Mouse (Mus musculus) CH12.LX (cell line): ENCODE data around the gene Olfr1339. TPM values are rescaled to one million over a fixed set of nuclear protein-coding genes. Genes with fewer than 3 reads are reported as not detected.

Experiments
- DNase-seq: peaks from one replicate; pipeline ENCODE4 v3.0.0-alpha.2; 2013; ENCODE audit errors: extremely low read depth
- H3K27ac ChIP-seq: 2 replicates; pipeline ENCODE4 v1.5.1; 2012; ENCODE audit warnings: low read depth, mild to moderate bottlenecking, control low read depth, moderate library complexity; ENCODE audit not compliant: insufficient read depth
- H3K27me3 ChIP-seq: replicated peaks from 2 replicates; pipeline ENCODE3; 2012; ENCODE audit warnings: inconsistent platforms
- H3K36me3 ChIP-seq, 2 experiments: replicated peaks in 1 of 2; 2 replicates each; pipeline versions ENCODE3 to v1.6.1; 2012; ENCODE audit warnings: inconsistent platforms in 1 of 2, low read length in 1 of 2, mild to moderate bottlenecking in 1 of 2, mixed read lengths in 1 of 2, moderate library complexity in 1 of 2; ENCODE audit not compliant: control insufficient read depth in 1 of 2, insufficient read depth in 1 of 2
- H3K4me1 ChIP-seq, 2 experiments: 2 replicates each; pipeline ENCODE4 v1.6.1; 2012; ENCODE audit warnings: inconsistent platforms in 1 of 2, moderate library complexity in 1 of 2; ENCODE audit not compliant: insufficient read depth in 2 of 2, control insufficient read depth in 1 of 2
- H3K4me2 ChIP-seq: 2 replicates; pipeline ENCODE4 v1.6.1; 2012; ENCODE audit warnings: low read depth, mild to moderate bottlenecking, control low read depth; ENCODE audit not compliant: poor library complexity, insufficient read depth, severe bottlenecking
- H3K4me3 ChIP-seq, 3 experiments: fragments of 150-350 bp in 1 of 3; sonication (generic) in 1 of 3; replicated peaks in 1 of 3; 2 replicates each; pipeline versions ENCODE3 to v1.5.1; 2011 to 2012; ENCODE audit warnings: low read depth in 2 of 3, low read length in 2 of 3, mild to moderate bottlenecking in 2 of 3, moderate library complexity in 2 of 3, control low read depth in 1 of 3, improper control_type of control experiment in 1 of 3, inconsistent platforms in 1 of 3, mixed read lengths in 1 of 3; ENCODE audit not compliant: poor library complexity in 1 of 3
- H3K79me2 ChIP-seq: replicated peaks from 2 replicates; pipeline ENCODE4 v1.6.1; 2012; ENCODE audit warnings: mild to moderate bottlenecking, moderate library complexity; ENCODE audit not compliant: control insufficient read depth, poor library complexity, insufficient read depth, severe bottlenecking; ENCODE audit errors: extremely low read depth
- H3K9ac ChIP-seq: 2 replicates; pipeline ENCODE4 v1.6.1; 2012; ENCODE audit warnings: low read depth, mild to moderate bottlenecking, control low read depth, moderate library complexity; ENCODE audit not compliant: insufficient read depth
- H3K9me3 ChIP-seq: replicated peaks from 2 replicates; pipeline ENCODE3; 2012; ENCODE audit warnings: low read length, inconsistent platforms, mixed read lengths
- BHLHE40 ChIP-seq: IDR thresholded peaks from 2 replicates; pipeline ENCODE4 v1.6.1; 2011; ENCODE audit warnings: mild to moderate bottlenecking, low read depth, low read length, improper control_type of control experiment
- CTCF ChIP-seq, 2 experiments: IDR thresholded peaks in 1 of 2; conservative IDR thresholded peaks in 1 of 2; 2 replicates each; pipeline ENCODE4 v1.5.1; 2011 to 2012; ENCODE audit warnings: low read depth in 2 of 2, low read length in 2 of 2, improper control_type of control experiment in 1 of 2, inconsistent platforms in 1 of 2, mild to moderate bottlenecking in 1 of 2, moderate library complexity in 1 of 2
- ELF1 ChIP-seq: IDR thresholded peaks from 2 replicates; pipeline ENCODE4 v1.6.1; 2014; ENCODE audit warnings: low read depth, mild to moderate bottlenecking, inconsistent platforms, low read length, improper control_type of control experiment
- EP300 ChIP-seq: IDR thresholded peaks from 2 replicates; pipeline ENCODE4 v1.6.1; 2011; ENCODE audit warnings: low read length, improper control_type of control experiment
- GABPA ChIP-seq: IDR thresholded peaks from 2 replicates; pipeline ENCODE4 v1.6.1; 2012; ENCODE audit warnings: low read depth, low read length, improper control_type of control experiment, inconsistent platforms; ENCODE audit not compliant: insufficient replicate concordance
- JUN ChIP-seq: IDR thresholded peaks from 2 replicates; pipeline ENCODE4 v1.6.1; 2011; ENCODE audit warnings: low read depth, mild to moderate bottlenecking, low read length, improper control_type of control experiment, moderate library complexity; ENCODE audit not compliant: insufficient read depth
- JUND ChIP-seq: conservative IDR thresholded peaks from 2 replicates; pipeline ENCODE4 v1.6.1; 2011; ENCODE audit warnings: low read depth, low read length, improper control_type of control experiment
- KAT2A ChIP-seq: IDR thresholded peaks from 2 replicates; pipeline ENCODE4 v1.6.1; 2012; ENCODE audit warnings: low read length, improper control_type of control experiment, inconsistent platforms; ENCODE audit not compliant: insufficient replicate concordance
- MAFK ChIP-seq: IDR thresholded peaks from 2 replicates; pipeline ENCODE4 v1.6.1; 2011; ENCODE audit warnings: low read length, improper control_type of control experiment; ENCODE audit not compliant: insufficient replicate concordance
- MAX ChIP-seq: IDR thresholded peaks from 2 replicates; pipeline ENCODE4 v1.6.1; 2011; ENCODE audit warnings: low read length, improper control_type of control experiment
- MAZ ChIP-seq: IDR thresholded peaks from 2 replicates; pipeline ENCODE4 v1.6.1; 2012; ENCODE audit warnings: low read depth, mild to moderate bottlenecking, inconsistent platforms, low read length, improper control_type of control experiment, moderate library complexity
- NELFE ChIP-seq: IDR thresholded peaks from 2 replicates; pipeline ENCODE4 v1.6.1; 2011; ENCODE audit warnings: low read depth, low read length, improper control_type of control experiment
- NRF1 ChIP-seq: IDR thresholded peaks from 2 replicates; pipeline ENCODE4 v1.6.1; 2014; ENCODE audit warnings: low read depth, mild to moderate bottlenecking, inconsistent platforms, low read length, improper control_type of control experiment, moderate library complexity
- PAX5 ChIP-seq: IDR thresholded peaks from 2 replicates; pipeline ENCODE4 v1.6.1; 2012; ENCODE audit warnings: low read length, inconsistent platforms, mixed read lengths
- POLR2A ChIP-seq: IDR thresholded peaks from 2 replicates; pipeline ENCODE4 v1.6.1; 2011; ENCODE audit warnings: low read depth, mild to moderate bottlenecking, improper control_type of control experiment, low read length
- POLR2AphosphoS2 ChIP-seq: IDR thresholded peaks from 2 replicates; pipeline ENCODE4 v1.6.1; 2011; ENCODE audit warnings: low read depth, low read length, improper control_type of control experiment
- RAD21 ChIP-seq: IDR thresholded peaks from 2 replicates; pipeline ENCODE4 v1.6.1; 2011; ENCODE audit warnings: low read depth, mild to moderate bottlenecking, low read length, improper control_type of control experiment, moderate library complexity
- RCOR1 ChIP-seq: conservative IDR thresholded peaks from 2 replicates; pipeline ENCODE4 v1.6.1; 2012; ENCODE audit warnings: low read depth, mild to moderate bottlenecking, inconsistent platforms, low read length, improper control_type of control experiment
- SIN3A ChIP-seq: IDR thresholded peaks from 2 replicates; pipeline ENCODE4 v1.6.1; 2012; ENCODE audit warnings: low read length, improper control_type of control experiment, inconsistent platforms
- TCF12 ChIP-seq: IDR thresholded peaks from 2 replicates; pipeline ENCODE4 v1.6.1; 2014; ENCODE audit warnings: low read depth, mild to moderate bottlenecking, inconsistent platforms, low read length, improper control_type of control experiment
- ZKSCAN1 ChIP-seq: IDR thresholded peaks from 2 replicates; pipeline ENCODE4 v1.6.1; 2012; ENCODE audit warnings: low read depth, inconsistent platforms, low read length, improper control_type of control experiment, borderline replicate concordance
- ZMIZ1 ChIP-seq: IDR thresholded peaks from 2 replicates; pipeline ENCODE4 v1.6.1; 2012; ENCODE audit warnings: low read depth, mild to moderate bottlenecking, inconsistent platforms, low read length, improper control_type of control experiment
- dilution Hi-C: fragments of 300-500 bp; cut with MboI; formaldehyde crosslinking; loops from 2 replicates; pipeline ENCODE4 v1.14.3; 2020; ENCODE audit warnings: low sequenced_read_pairs; ENCODE audit not compliant: extremely low pct_unique_long_range_greater_than_20kb, extremely low pct_ligation_motif_present
- in situ Hi-C: fragments of 300-500 bp; cut with MboI; formaldehyde crosslinking; loops from 3 replicates; pipeline ENCODE4 v1.14.3; 2019; ENCODE audit warnings: low sequenced_read_pairs, low pct_ligation_motif_present, low pct_unique_long_range_greater_than_20kb, mixed read lengths
- polyA plus RNA-seq: library from polyadenylated mRNA; unstranded; fragments of >175 nt; gene quantifications from 2 replicates; pipeline ENCODE4 v1.2.1, GENCODE M21; 2012; ENCODE audit warnings: low read depth; ENCODE audit not compliant: insufficient read length
- total RNA-seq, 2 experiments: library from RNA; depleted of rRNA; stranded (reverse); fragments of 300-350 nt in 1 of 2; fragments of >200 nt in 1 of 2; gene quantifications; 2 replicates each; pipeline ENCODE4 v1.2.3; 2012 to 2014

Gene Olfr1339
- total and polyA plus RNA-seq, 3 experiments = not detected

DNA sequence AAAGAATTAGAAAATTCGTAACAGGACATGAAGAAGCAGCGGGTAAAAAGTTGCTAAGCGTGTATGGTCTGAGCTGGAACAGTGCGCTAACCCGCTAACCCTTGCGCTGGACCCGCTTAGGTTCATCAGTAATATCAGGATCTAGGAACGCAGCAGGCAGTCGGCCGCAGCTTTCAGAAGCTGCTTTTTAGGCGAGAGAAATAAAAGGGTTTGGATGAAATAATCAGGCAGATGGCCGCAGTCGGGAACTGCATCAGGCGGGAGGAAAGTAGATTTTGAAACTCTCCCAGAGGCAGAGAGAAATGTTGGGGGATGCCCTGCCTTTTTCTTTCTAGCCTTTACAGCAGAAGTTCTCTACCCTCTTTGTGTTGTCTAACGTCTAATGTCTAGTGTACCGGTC, 9.9 kb downstream of the Olfr1339 start:
- H3K9ac ChIP-seq = no peak overlapping the region
- no peak overlapping the region for H3K27ac ChIP-seq
- no peaks in the 10 kb centered on the region for H3K79me2 ChIP-seq
- H3K4me1 ChIP-seq = no peaks in the 10 kb centered on the region
- H3K36me3 ChIP-seq = no peaks in the 10 kb centered on the region
- in situ Hi-C loops (no loop called here), dilution Hi-C loops (no loop called here)
- TF ChIP-seq POLR2AphosphoS2 = no peak
- TF ChIP-seq NELFE = no peak
- no peak for TF ChIP-seq SIN3A
- no peak for TF ChIP-seq ZKSCAN1
- no peak for TF ChIP-seq GABPA
- TF ChIP-seq PAX5 = no peak
- TF ChIP-seq JUN = no peak
- no peak for TF ChIP-seq CTCF (conservative IDR thresholded peaks at IDR 0.05 in 1 of 2, IDR thresholded peaks at IDR 0.05 in 1 of 2; ENCODE audit: low read depth in 2 of 2, low read length in 2 of 2)
- TF ChIP-seq EP300 = no peak
- no peak for TF ChIP-seq ZMIZ1
- TF ChIP-seq MAZ = no peak
- TF ChIP-seq MAFK = no peak
- no peak for TF ChIP-seq RAD21
- TF ChIP-seq JUND = no peak
- no peak for TF ChIP-seq MAX
- no peak for TF ChIP-seq NRF1
- TF ChIP-seq POLR2A = no peak
- no peak for TF ChIP-seq RCOR1
- TF ChIP-seq BHLHE40 = no peak
- TF ChIP-seq KAT2A = no peak
- H3K9me3 ChIP-seq = no peaks in the 10 kb centered on the region
- H3K4me3 ChIP-seq = no peak overlapping the region
- H3K27me3 ChIP-seq = peaks cover 47% of the 10 kb centered on the region
- no peak overlapping the region for H3K4me2 ChIP-seq
- DNase-seq = no peak

GRCm38 (mm10) chr4:118758637-118759036, 26.7 kb downstream of the Olfr1339 start, which contains the start of gene Olfr1338:
Olfr1338 (minus strand) TSS chr4:118758737.
- H3K9me3 ChIP-seq = no peaks in the 10 kb centered on the region
- TF ChIP-seq ELF1 (no peak), PAX5 (no peak), JUN (no peak), ZKSCAN1 (no peak), POLR2AphosphoS2 (no peak), TCF12 (no peak)
- TF ChIP-seq, all 38 proteins: peak for 0
- H3K9ac ChIP-seq = no peak within 1 kb of the TSS
- H3K79me2 ChIP-seq = no peaks in the 10 kb centered on the region
- no peak for DNase-seq
- in situ Hi-C loops (no loop called here), dilution Hi-C loops (no loop called here)
- H3K36me3 ChIP-seq = no peaks in the 10 kb centered on the region
- H3K4me3 ChIP-seq = no peak within 1 kb of the TSS
- H3K27me3 ChIP-seq = peaks cover 43% of the 10 kb centered on the region
- H3K27ac ChIP-seq = no peak within 1 kb of the TSS
- no peaks in the 10 kb centered on the region for H3K4me1 ChIP-seq
- H3K4me2 ChIP-seq = no peak within 1 kb of the TSS
